Mouse (Mus musculus) brain, embryonic 14.5 days (tissue): ENCODE measurements around the gene Has1. TPM values are rescaled to one million over a fixed set of nuclear protein-coding genes. Genes with fewer than 3 reads are reported as not detected.

Experiments used
- DNase-seq: peaks from one replicate; pipeline ENCODE4 v3.0.0-alpha.2; 2011; ENCODE audit warnings: low read depth
- CTCF ChIP-seq: fragments of 200-500 bp; IDR thresholded peaks from 2 replicates; pipeline ENCODE4 v1.5.1; 2012; ENCODE audit warnings: inconsistent platforms, mild to moderate bottlenecking, moderate library complexity, borderline replicate concordance; ENCODE audit not compliant: insufficient read depth, insufficient read length; ENCODE audit errors: extremely low read depth
- POLR2A ChIP-seq: fragments of 200-500 bp; IDR thresholded peaks from 2 replicates; pipeline ENCODE4 v1.6.1; 2012; ENCODE audit warnings: mild to moderate bottlenecking, inconsistent platforms, borderline replicate concordance; ENCODE audit not compliant: poor library complexity, insufficient read depth, insufficient read length, severe bottlenecking; ENCODE audit errors: extremely low read depth
- polyA plus RNA-seq: library from polyadenylated mRNA; depleted of rRNA; stranded (reverse); fragments of >200 nt; gene quantifications from 2 replicates; pipeline ENCODE4 v1.2.3, GENCODE M21; 2012; rRNA removed

The Has1 gene
- 0.11 and 0.25 TPM in 2 replicates for polyA plus RNA-seq

- no peak for DNase-seq
- TF ChIP-seq POLR2A = no peak
Measured at GRCm38 (mm10) chr17:17855064-17855838, at the start of gene Has1. Gene Has1 (minus strand): TSS chr17:17855205.

DNA sequence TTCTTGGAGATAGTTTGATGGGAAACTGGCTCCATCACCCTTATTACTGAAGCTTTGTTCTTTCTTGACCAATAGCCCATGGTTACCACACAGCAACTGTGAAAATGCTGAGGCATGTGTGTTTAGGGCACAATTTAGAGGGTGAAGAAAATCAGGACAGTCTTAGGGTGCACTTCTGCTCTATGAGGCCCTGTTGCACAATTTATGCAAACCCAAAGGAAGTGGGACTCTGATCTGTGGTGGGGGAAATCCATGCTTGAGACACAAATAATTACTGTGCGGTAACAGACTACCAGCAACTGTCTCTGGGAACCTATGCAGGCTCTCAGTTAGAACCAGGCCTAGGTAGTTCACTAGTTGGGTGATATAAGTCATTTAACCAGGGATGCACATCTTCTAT is 45.8 kb upstream of the Has1 start:
- no peak for TF ChIP-seq CTCF
- no peak for TF ChIP-seq POLR2A
- no peak for DNase-seq

GRCm38 (mm10) chr17:17899268-17899667 is 44.3 kb upstream of the Has1 start:
- TF ChIP-seq CTCF = peak; percentile 39; the same call in 1 of the 2 replicates
- TF ChIP-seq POLR2A = no peak
- DNase-seq = peak; percentile 73

GRCm38 (mm10) chr17:17896039-17896438 is 41.0 kb upstream of the Has1 start:
- TF ChIP-seq CTCF (peak; percentile 64; the same call in 1 of the 2 replicates), POLR2A (no peak)
- peak; percentile 87 for DNase-seq

- DNase-seq = no peak
Measured at GRCm38 (mm10) chr17:17889732-17890425, 34.9 kb upstream of the Has1 start.

GRCm38 (mm10) chr17:17887774-17888248 is 32.8 kb upstream of the Has1 start, which contains the start of the genes Fpr2 and Fpr3:
Gene Fpr2 (plus strand): TSS chr17:17887824.
Gene Fpr3 (plus strand): TSS chr17:17887852.
- DNase-seq = no peak

More at GRCm38 (mm10) chr17:17889732-17890425, 34.9 kb upstream of the Has1 start:
- TF ChIP-seq CTCF = no peak
- TF ChIP-seq POLR2A = no peak

GRCm38 (mm10) chr17:17883840-17884239 is 28.8 kb upstream of the Has1 start, which contains the start of gene Fpr1:
Gene Fpr1 (minus strand): TSS chr17:17883940.
- no peak for DNase-seq
- TF ChIP-seq POLR2A = no peak

More at GRCm38 (mm10) chr17:17887774-17888248, 32.8 kb upstream of the Has1 start, which contains the start of the genes Fpr2 and Fpr3:
- TF ChIP-seq POLR2A (no peak), CTCF (no peak)

GRCm38 (mm10) chr17:17882672-17883071 is 27.7 kb upstream of the Has1 start:
- no peak for TF ChIP-seq POLR2A
- no peak for TF ChIP-seq CTCF
- no peak for DNase-seq

DNA sequence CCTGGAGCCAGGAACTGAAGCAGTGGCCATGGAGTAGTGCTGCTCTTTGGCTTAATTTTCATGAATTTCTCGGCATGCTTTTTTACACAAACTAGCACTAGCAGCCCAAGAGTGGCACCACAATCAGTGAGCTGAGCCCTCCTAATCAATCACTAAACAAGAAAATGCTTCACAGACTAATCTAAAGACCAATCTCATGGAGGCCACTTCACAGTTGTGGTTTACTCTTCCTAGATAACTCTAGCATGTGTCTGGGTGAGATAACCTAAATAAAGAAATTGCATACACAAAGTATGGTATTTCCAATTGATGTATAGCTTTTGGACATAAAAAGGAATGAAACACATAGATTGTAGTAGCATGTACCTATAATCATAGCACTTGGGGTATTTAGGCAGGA is 24.3 kb upstream of the Has1 start:
- TF ChIP-seq CTCF (no peak), POLR2A (no peak)
- no peak for DNase-seq

- no peak for TF ChIP-seq POLR2A
- TF ChIP-seq CTCF = no peak
- no peak for DNase-seq
Measured at GRCm38 (mm10) chr17:17871697-17872096, 16.7 kb upstream of the Has1 start.

DNA sequence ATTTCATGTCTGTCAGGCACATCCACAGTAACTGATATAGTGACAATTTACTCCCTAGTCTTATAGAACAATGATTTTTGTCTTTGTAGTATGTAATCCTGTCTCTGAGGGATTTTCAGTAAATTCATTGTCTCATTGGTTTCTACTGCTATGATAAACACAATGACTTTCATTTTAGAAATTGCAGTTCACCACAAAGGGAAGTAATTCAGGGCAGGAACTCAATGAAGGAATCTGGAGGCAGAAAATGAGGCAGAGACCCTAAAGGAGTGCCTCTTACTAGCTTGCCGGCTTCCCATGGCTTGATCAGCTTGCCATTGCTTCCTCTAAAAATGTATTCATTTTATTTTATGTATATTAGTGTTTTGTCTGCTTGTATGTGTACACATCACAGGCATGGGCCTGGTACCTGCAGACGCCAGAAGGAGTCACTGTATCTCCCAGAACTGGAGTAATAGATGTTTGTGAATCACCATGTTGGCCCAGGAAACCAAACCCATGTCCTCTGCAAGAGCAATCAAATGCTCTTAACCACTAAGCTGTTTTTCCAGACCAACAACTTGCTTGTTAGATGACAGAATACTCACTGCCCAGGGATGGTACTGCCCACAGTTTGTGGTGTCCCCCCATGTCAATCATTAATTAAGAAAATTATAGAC is 16.0 kb upstream of the Has1 start:
- no peak for TF ChIP-seq CTCF
- TF ChIP-seq POLR2A = no peak
- DNase-seq = no peak
